Mouse (Mus musculus): ENCODE measurements around the gene Ubap1l.

Gene Ubap1l

DNA sequence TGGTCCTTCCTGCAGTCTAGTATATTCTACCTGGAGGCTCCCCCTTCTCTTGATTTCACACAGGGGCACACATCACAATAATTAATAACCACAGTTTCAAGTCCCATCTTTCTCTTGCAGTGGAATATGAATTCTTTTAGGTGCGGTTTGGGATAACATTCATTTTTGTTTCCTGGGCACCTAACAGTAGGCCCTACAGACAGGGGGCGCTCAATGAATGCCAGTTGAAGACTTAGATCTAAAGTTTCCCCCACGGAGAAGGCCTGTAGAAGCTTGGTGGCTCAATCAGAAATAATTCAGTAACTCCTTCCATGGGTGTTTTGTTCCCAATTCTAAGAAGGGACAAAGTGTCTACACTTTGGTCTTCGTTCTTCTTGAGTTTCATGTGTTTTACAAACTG is 11.6 kb downstream of the Ubap1l start:
- no peak for DNase-seq (ENCODE audit: low read depth in 1 of 2, low spot score in 2 of 2)

DNA sequence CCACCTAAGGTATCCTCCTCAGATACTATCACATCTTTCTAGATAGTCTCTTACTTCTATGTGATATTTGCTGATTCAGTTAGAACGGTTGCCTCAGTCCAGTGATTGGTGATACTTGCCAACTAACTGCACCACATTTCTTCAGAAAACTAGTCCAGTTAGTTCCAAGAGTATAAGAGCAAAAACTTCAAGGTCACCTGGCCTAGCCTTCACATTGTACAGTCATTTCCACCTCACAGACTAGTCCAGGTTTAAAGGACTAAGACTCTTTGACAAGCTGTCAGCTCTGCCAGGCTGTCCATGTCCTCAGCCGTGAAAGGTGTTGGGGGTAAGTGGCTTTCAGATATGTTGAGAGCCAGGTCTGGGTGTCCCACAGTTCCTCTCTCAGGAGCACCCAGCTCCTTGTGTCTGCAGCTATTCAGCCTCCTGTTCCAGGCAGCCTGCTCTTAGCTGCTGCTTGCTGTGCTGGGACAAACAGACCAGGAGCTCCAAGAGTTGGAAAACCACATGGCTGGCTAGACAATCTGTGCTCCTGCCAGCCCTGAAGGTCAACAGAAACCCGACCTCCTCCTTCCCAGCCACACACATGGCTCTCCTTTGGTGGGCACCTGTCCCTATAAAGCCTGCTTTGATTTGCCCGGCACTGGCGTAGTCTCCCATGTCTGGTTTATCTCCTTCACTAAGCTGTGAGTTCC is 13.8 kb downstream of the Ubap1l start:
- no peak for DNase-seq (ENCODE audit: low read depth in 1 of 2, low spot score in 2 of 2)

DNA sequence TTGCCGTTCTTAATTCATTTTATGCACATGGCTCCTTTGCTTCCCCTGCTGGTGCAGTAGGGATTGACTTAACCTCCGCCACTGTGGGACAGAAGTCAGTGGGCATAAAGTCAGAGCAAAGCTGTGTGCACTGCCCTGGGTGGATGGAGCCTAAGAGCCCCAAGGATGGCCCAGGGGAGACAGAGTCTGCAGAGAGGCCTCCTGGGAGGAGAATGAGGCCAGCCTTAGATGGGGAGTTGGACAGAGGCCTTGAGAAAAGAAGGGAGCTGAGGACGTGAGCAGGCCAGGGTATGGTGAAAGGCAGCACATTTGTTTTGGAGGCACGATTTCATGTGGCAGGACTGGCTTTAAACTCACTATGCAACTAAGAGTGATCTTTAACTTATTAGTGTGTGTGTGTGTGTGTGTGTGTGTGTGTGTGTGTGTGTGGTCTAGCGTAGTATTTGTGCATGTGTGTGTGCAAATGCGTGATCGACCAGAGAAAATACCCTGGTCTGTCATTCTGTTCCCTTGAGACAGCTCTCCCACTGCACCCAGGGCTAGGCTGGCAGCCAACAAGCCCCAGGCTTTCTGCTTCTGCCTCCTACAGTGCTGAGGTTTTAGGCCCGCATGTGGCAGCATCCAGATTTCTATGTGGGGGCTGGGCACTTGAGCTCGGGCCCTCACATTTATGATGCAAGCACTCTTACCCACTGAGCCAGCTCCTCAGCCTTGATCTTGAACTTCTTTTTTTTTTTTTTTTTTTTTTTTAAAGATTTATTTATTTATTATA is 14.5 kb downstream of the Ubap1l start:
- no peak for DNase-seq (ENCODE audit: low read depth in 1 of 2, low spot score in 2 of 2)

DNA sequence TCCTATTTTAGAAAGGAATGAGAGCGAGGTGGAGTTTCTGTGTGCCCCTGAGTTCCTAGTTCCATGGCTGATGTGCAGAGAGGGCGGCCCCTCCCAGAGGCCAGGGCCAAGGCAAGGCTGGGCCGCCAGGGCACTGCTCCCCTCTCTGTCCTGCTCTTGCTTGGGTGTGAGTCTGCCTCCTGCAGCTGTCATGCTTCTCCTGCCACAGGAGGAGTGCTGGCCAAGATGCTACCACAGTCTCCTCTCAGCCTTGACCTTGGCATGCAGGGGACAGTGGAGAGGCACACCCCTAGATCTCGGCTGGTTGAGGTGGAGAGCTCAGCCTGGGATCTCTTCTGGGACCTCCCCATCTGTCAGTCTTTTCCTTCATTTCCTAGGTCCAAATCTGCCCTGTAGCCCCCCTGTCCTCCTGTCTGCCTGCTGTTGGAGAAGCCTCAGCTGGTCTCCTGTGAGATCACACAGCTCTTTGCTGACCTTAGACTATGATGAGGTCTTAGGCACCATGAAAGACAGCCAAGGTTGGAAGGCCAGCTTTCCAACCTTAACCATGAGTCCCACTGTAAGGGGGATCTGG is 20.3 kb downstream of the Ubap1l start:
- DNase-seq (ENCODE audit: low read depth in 1 of 2, low spot score in 2 of 2), result no peak

DNA sequence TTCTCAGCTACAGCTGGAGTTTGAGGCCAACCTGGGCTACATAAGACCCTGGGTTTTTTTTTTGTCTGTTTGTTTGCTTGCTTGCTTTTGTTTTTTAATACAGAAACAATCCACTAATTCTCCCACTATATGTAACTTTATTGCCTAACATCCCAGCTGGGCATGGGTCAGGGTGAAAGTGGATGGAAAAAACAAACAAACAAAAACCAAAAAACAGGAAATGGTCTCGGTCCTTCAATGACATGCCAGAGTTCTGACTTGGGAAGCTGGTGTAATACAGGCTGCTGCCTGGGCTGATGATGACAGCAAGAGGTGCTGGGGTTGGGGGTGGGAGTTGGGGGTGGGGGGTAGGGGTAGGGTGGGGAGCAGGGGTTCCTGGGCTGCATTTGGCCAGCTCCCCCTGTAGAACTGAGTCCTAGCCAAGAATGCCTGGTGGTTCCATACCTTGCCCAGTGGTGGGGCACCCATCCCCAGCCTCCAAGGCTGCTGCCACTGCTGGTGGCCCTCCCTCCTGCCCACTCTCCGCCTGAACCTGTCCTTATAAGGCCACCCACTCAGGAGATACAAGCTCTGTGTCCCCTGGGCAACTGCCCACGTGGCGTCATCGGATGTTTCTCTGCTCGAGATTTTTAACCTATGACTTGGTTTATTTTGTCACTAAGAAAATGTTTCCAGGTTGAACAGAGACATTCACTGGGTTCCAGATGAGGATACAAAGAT is 21.4 kb downstream of the Ubap1l start:
- DNase-seq (ENCODE audit: low read depth in 1 of 2, low spot score in 2 of 2), result no peak

DNA sequence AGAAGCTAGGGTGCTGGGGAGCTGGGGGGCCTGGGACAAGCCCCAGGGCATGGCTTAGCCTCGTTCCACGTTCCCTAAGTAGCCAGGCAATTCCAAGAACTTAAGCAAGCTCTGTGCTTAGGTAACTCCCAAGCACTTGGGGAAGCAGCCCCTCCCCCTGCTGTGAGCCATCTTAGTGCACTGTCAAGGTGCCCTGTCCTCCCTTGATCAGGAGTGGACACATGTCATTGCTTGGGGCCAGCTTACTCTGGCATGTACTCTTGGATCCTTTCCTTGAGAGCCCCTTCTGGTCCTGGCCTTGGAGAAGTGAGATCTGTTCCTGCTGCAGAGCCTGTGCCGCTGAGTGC is 21.9 kb downstream of the Ubap1l start:
- no peak for DNase-seq (ENCODE audit: low read depth in 1 of 2, low spot score in 2 of 2)

DNA sequence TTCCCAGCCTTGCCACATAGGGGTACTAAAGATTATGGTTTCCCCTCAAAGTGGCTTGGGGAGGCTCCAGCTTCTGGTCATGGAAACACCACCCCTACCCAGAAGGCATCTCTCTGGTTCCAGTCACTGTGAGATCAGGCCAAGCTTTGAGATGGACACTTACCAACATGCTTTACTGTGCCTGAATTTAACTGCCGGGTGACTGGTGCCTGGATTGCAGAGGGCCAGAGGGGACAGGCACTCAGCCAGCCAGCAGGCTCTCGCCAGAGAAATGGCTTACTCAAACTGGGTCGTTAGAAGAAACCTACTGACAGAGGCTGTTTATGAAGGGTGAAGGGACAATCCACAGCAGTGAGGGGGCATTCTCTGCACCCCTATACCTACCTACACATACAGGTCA is 23.4 kb downstream of the Ubap1l start:
- no peak for DNase-seq (ENCODE audit: low read depth in 1 of 2, low spot score in 2 of 2)

DNA sequence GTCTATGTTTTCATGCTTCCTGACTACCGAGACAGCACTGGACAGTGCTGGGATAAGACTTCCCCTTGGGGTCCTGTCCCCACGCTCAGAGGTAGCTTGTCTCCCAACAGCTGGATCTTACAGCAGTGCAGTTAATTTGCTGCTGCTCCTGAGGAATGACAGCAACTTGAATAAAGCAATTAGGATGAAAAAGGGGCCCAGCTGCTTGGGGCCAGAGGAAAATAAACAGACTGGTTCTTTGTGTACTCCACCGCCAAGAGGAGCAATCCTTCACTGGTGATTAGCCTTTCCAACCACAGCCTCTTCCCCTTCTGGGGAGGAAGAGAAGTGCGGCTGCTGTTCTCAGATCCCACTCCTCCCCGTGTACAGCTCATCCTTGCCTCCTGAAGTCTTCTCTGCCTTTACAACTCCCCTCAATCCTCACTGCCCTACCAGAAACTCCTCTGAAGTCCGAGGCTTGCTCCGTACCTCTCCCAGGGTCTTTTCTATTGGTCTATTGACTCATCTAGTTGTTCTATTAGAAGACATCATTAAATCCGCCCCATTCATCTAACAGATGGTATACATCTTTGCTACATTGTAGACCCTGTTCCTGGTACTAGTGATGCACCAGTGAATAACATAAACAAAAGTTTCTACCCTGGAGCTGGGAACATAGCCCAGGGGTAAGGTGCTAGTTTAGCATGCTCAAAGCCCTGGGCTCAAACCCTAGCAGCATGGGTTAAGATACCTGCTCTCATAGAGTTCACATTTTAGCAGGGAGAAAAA is 25.7 kb downstream of the Ubap1l start:
- no peak for DNase-seq (ENCODE audit: low read depth in 1 of 2, low spot score in 2 of 2)

DNA sequence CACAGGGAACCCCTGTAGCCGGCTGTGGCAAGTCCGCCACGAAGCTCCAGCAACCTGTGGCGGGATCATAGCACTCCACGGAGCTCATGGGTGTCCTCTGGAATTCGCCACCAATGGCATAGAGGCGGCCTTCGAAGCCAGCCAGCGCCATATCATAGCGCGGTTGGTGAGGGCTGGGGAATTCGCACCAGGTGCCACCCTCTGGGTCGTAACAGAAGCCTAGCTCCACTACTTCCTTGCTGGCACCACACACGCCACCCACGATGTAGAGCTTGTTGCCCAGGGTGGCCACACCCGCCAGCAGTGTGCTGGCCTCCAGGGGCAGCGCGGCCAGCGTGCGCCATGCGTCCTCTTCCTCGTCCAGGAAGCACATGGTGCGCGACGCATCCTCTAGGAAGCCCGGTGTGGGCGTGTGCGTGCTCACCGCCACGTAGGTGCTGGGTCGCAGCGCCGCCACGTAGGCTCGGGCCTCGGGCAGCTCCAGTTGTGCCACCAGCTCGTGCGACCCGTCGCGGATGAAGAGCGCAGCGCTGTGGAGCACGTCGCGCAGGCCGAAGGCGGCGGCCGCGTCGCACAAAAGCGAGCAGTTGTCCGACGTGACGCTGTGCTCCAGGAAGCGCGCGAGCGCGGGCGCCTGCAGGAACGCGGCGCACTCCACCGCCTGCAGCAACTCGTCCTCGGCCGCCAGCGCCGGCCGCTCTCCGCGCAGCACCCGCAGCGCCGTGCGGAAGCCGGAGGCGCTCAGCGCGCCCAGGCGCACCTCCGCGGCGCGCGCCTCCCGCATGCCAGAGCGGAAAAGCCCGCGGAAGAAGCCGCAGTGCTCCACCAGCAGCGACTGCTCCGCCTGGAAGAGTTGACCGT is 30.1 kb downstream of the Ubap1l start:
- no peak for DNase-seq (ENCODE audit: low read depth in 1 of 2, low spot score in 2 of 2)

DNA sequence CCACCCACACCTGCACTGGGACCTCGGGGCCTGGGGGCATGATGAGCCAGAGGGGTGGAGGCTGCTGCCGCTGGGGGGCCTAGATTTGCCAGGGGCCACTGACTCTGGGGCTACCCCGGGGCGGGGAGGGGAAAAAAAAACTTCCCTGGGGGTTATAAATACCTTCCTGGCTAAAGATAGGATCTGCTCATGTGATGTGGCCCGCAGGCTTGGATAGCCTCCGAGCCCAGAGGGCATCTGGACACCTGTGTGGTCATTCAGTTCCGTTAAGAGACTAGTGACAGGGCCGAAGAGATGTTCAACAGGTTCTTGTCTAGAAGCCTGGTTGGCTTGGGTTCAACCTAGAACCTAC is 30.7 kb downstream of the Ubap1l start, which contains the start of gene Kbtbd13:
TSS of gene Kbtbd13 (minus strand) at position 40 of the 352 bp plus-strand sequence.
- no peak for DNase-seq (ENCODE audit: low read depth in 1 of 2, low spot score in 2 of 2)

DNA sequence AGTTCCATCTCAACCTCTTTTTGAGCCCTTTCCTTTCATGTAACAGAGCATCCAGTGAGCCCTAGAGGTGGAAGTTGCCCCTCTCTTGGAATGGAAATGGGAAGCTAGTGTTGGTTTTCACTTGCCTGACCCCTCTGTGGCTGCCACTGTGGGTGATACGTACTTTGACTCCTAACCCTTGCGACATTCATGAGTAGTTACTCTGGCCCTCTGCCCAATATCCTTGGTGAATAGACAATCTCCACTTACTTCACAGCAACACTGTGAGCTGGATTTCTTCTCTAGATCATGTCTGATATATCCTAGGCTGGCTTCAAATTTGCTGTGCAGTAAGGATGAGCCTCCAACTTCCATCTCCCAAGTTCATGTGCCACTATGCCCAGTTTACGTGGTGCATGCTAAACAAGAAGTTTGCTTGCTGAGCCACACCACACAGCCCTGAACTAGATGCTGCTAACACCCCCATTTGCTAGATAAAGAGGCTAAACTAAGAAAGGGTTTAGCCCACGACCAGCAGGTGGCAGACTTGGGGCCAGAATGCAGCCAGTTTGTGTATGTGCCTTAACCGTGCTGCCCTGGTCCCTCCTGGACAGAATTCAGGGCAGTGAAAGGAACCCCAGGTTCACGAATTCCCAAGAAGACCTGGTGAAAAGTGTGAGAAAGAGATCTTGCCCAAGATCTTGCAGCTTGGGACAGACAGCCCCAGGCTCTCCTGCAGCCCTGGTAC is 32.0 kb downstream of the Ubap1l start:
- DNase-seq (ENCODE audit: low read depth in 1 of 2, low spot score in 2 of 2), result no peak

DNA sequence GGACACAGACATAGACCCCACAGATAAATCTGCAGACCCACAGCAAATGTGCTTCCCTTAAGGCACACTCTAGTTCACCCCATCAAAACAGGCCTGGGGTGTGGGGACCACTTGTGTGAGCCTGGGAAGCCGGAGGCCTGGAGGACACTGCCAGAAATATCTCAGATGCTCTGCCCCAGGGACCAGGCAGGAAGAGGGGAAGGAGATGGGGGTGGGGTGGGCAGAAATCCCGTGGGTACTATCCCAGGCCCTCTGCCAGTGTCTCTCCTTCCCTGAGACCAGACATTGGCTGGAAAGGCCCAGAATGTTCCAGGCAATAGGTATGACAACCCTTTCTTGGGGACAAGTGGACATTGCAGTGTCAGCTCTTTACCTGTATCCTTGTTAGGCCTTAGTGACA is 32.8 kb downstream of the Ubap1l start:
- no peak for DNase-seq (ENCODE audit: low read depth in 1 of 2, low spot score in 2 of 2)

DNA sequence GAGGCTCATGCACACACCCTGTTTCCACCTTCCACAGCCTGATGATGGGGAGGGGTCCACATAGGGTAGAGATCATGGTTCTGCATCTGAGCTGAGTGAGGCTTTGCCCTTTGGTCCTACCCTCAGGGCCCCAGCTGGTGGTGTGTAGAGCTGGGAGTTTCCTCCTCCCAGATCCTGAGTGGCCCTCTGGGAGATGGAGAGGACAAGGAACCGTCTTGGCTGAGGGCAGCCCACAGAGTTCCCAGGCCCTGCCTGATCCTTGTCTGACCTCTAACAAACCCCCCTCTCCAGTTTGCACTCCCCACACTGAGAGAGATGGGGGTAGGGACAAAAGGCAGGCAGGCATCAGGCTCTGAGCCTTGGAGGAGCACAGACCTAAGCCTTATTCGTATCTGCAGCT is 33.5 kb downstream of the Ubap1l start:
- no peak for DNase-seq (ENCODE audit: low read depth in 1 of 2, low spot score in 2 of 2)

DNA sequence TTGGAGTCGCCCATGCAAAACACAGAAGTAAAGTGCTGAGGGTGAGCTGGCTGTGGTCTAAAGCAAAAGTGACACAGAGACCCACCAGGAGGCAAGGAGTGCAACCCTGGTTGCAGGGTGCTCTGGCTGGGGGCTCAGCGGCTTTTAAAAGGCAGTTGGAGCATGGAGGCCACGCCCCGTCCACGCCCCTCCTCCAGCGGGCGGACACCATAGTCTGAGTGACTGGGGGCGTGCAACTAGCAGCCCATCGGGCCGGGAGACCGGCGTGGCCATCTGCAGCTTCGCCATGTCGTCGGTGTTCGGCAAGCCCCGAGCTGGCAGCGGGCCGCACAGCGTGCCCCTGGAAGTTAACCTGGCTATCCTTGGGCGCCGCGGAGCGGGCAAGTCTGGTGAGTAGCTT is 37.4 kb downstream of the Ubap1l start, which contains the start of gene Rasl12:
TSS of gene Rasl12 (plus strand) at position 228 of the 400 bp plus-strand sequence.
- no peak for DNase-seq (ENCODE audit: low read depth in 1 of 2, low spot score in 2 of 2)

DNA sequence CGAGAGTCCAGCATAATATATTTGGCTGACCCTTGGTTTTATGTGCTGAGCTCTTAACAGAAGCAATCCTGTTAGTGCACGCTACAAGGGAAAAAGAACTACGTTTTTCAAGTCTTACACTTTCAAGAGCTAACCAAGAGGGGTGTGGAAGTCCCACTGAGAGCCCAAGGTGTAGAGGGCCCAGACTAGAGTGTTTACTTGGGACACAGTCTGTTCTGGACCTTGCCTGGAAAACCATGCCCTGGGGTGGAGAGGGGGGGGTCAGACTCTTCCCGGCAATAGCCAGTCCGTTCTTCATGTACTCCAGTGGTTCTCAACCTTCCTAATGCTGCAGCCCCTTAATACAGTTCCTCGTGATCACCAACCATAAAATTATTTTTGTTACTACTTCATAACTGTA is 39.1 kb downstream of the Ubap1l start:
- DNase-seq (ENCODE audit: low read depth in 1 of 2, low spot score in 2 of 2), result no peak

DNA sequence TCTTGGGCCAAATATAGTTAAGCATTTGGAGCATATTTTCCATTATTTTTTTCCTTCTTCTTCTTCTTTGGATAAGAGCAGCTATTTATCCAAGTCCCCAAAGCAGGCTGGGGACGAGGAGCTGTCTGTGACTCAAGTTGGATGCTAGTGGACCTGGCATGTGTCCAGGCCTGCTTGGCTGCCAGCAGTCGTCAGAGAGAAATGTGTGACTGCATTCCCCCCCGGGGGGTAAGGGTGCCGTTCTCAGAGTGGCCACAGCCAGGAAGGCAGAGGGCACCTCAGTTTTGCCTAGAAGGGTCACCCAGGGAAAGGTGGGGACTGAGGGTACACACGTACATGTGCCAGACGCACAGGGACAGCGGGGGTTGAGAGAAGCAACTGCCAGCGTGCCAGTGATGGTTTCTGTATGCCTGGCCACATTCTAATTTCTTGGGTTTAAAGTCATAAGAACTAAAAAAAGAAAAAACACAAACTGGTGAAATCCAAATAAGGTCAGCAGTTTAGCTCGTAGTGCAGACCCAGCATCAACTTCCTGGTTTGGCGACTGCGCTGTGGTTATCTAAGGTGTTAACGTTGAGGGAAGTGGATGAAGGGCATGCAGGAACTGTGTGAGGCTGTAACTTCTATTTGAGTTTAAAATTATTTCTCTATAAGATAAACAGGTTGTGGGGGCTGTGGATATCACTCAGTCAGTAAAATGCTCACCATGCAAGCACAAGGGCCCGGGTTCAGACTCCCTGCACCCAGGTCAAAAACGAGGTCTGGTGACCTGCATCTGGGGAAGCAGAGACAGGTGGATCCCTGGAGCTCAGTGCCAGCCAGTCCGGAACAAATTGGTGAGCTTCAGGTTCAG is 43.7 kb downstream of the Ubap1l start:
- DNase-seq (ENCODE audit: low read depth in 1 of 2, low spot score in 2 of 2), result no peak

DNA sequence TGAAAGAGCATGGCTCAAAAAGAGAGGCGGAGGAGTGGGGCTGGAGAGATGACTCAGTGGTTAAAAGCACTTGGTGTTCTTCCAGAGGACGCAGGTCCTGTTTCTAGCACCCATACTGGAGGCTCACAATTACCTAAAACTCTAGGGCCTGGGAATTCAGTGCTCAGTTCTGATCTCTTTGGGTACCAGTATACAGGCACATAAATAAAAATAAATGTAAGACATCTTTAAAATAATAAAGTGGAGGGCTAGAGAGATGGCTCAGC is 44.3 kb downstream of the Ubap1l start:
- no peak for DNase-seq (ENCODE audit: low read depth in 1 of 2, low spot score in 2 of 2)

DNA sequence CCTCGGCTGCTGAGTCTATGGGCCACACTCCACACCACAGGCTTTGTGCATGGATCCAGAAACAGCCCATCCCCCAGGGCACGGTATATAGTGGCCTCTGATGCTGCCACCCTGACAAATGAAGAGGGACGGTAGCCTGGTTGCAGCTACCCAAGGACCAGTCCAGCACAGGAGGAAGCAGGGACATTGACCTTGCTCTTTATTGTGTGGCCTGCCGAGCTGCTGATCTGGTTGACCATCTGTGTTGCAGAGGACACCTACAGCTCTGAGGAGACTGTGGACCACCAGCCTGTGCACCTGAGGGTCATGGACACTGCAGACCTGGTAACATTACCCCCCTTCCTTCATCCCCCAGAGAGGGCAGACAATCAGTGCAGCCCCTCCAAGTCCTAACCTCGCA is 46.5 kb downstream of the Ubap1l start:
- no peak for DNase-seq (ENCODE audit: low read depth in 1 of 2, low spot score in 2 of 2)

DNA sequence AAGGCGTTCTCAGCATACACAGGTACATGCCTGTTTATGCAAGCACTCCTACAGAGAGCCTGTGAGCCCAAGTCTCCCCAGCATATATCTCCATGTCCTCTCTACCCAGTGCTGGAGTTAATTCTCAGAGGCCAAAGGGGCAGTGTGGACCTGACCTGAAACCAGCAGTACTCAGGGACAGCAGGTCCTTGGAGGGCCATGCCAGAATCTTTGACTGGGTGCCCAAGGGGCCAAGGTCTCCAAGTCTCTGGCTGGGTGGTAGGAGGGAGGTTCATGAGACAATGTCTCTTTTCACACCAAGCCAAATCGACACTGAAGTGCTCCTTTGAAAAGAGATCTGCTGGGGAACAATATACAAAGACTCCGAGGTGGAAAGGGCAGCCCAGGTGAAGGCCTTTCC is 47.0 kb downstream of the Ubap1l start:
- no peak for DNase-seq (ENCODE audit: low read depth in 1 of 2, low spot score in 2 of 2)

Measured in monocyte, adult 2 months (primary cell).